ENCODE assay signal across 8 mouse cellular contexts in the genomic region with DNA sequence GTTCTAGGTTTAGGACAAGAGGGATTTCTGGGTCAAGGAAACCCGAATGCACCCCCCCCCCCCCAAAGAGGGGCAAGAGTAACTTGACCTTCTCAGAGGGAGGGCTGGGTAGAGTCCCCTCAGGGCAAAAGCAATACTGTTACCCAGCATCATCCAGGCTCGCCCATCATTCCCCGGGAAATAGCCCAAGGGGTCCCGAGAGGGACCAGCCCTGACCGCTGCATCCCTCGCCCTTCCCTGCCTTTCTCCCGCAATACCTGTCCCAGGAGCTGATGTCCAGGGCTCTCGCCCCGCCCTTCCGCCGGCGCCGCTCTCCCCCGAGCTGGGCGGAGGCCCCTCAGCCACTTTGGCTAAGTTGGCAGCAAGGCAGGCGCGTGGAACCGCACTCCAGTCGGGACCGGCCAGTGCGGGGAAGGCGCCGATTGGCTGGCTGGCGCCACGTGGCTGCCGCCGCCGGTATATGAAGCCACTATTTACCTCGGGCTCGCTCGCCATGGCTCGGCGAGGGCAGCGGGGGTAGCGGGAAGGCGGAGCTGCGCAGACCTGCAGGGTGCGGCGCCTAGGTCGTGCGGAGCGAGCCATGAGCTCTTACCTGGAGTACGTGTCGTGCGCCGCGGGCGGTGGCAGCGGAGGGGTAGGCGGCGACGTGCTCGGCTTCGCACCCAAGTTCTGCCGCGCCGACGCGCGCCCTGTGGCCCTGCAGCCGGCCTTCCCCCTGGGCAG. TPM values are rescaled to one million over a fixed set of nuclear protein-coding genes. Genes with fewer than 3 reads are reported as not detected.
DNase-seq lines count a peak whose midpoint lies in the region; ATAC-seq lines count a peak whose summit lies in the region.

A gene (plus strand): TSS at position 459 of the 723 bp plus-strand sequence.

- no peak within 1 kb of the TSS for H3K27ac ChIP-seq in hindbrain, embryonic 10.5 days
- no peak within 1 kb of the TSS for H3K27ac ChIP-seq in limb, embryonic 12.5 days

- H3K36me3 ChIP-seq in hindbrain, embryonic 10.5 days = no peaks in the 10 kb centered on the region
- no peaks in the 10 kb centered on the region for H3K36me3 ChIP-seq in limb, embryonic 12.5 days

- peaks cover 94% of the 10 kb centered on the region for H3K27me3 ChIP-seq in hindbrain, embryonic 10.5 days (ENCODE audit: insufficient read depth, poor library complexity, severe bottlenecking)
- H3K27me3 ChIP-seq in limb, embryonic 12.5 days = peaks cover 80% of the 10 kb centered on the region

- H3K9ac ChIP-seq in limb, embryonic 12.5 days (replicated peaks) = peak within 1 kb of the TSS; percentile 34; the same call in 1 of the 2 replicates

- H3K9me3 ChIP-seq in hindbrain, embryonic 10.5 days = no peaks in the 10 kb centered on the region
- H3K9me3 ChIP-seq in limb, embryonic 12.5 days = no peaks in the 10 kb centered on the region

- DNase-seq in ovary, postnatal 36 days (ENCODE audit: low spot score) = peak; percentile 47
- no peak for DNase-seq in ovary, postnatal 10 days (ENCODE audit: low spot score)
- peak; percentile 79 for DNase-seq in embryo, embryonic 9.5 days (ENCODE audit: extremely low spot score)
- peak; percentile 77 for DNase-seq in hindbrain, embryonic 10.5 days (ENCODE audit: low spot score)
- DNase-seq in cerebellum, adult 11-12 months = no peak

- ATAC-seq in limb, embryonic 12.5 days (ENCODE audit: insufficient number of reproducible peaks, insufficient read depth, low FRiP score, low TSS enrichment, low read depth) = peak; percentile 68; the same call in 1 of the 2 replicates
- 0 out of 2 replicates have a peak, but pooled peaks have one; percentile 6 for ATAC-seq in neutrophil, adult 5-6 weeks (ENCODE audit: extremely low read depth, insufficient number of reproducible peaks, low FRiP score, poor library complexity, severe bottlenecking)
- no peak for ATAC-seq in CD4-positive, CD25-positive, alpha-beta regulatory T cell, adult 4 months

- WGBS in hindbrain, embryonic 10.5 days = under 1% methylated on average over 61 of the region's 61 CpGs
- under 1% methylated on average over 61 of the region's 61 CpGs for WGBS in limb, embryonic 12.5 days

- H3K4me3 ChIP-seq in hindbrain, embryonic 10.5 days = peak within 1 kb of the TSS; percentile 58
- peak within 1 kb of the TSS; percentile 56 for H3K4me3 ChIP-seq in limb, embryonic 12.5 days (replicated peaks)

- peak within 1 kb of the TSS; percentile 95 for H3K4me2 ChIP-seq in limb, embryonic 12.5 days

- peaks cover 20% of the 10 kb centered on the region for H3K4me1 ChIP-seq in hindbrain, embryonic 10.5 days (replicated peaks)
- H3K4me1 ChIP-seq in limb, embryonic 12.5 days (replicated peaks) = peaks cover 17% of the 10 kb centered on the region

RNA-seq across cellular contexts. Expression of the gene that starts here (rescaled TPM):
- polyA plus RNA-seq in hindbrain, embryonic 10.5 days (2016; fragmentation: Nextera tagmentation; extraction: Ambion mirVana) = 0.14 and 0.60 TPM in 2 replicates
- 0.41 and 0.43 TPM in 2 replicates for polyA plus RNA-seq in limb, embryonic 12.5 days (2016; fragmentation: Nextera tagmentation; extraction: Ambion mirVana)
- total RNA-seq in neutrophil, adult 5-6 weeks (2017) = not detected in 2 replicates
- not detected for polyA plus RNA-seq in CD4-positive, CD25-positive, alpha-beta regulatory T cell, adult 4 months (2017; shearing (Covaris generic))

Comparison
In these comparisons a context has a peak if more than half of its experiments do, and no peak if none do; other contexts are left out.
1. DNase-seq: peak in ovary, postnatal 36 days (single experiment) and embryo, embryonic 9.5 days (single experiment); none in ovary, postnatal 10 days (single experiment) and cerebellum, adult 11-12 months (single experiment).
2. Peak in DNase-seq and H3K4me3 ChIP-seq in hindbrain, embryonic 10.5 days; RNA of the gene not detected or under 1 TPM.
3. Peak in ATAC-seq, H3K4me3 ChIP-seq, H3K9ac ChIP-seq and H3K4me2 ChIP-seq in limb, embryonic 12.5 days; RNA of the gene not detected or under 1 TPM.
4. Peak in ATAC-seq in neutrophil, adult 5-6 weeks; RNA of the gene not detected or under 1 TPM.